21 mouse cellular contexts compared by ENCODE assay signal in the genomic region with DNA sequence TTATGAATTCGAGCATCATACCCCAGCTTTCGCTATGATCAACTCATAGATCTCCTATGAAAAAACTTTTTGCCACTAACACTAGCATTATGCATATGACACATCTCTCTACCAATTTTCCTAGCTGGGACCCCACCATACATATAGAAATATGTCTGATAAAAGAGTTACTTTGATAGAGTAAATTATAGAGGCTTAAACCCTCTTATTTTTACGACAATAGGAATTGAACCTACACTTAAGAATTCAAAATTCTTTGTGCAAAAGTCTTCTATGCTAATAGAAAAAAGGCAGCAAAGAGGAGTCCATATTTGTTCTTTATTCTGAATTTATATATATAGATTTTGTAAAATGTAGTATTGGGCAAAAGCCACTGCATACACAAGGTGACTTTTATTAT. TPM values are rescaled to one million over a fixed set of nuclear protein-coding genes. Genes with fewer than 3 reads are reported as not detected.
DNase-seq lines count a peak whose midpoint lies in the region; ATAC-seq and TF ChIP-seq lines count a peak whose summit lies in the region.
"Had no signal": no experiment of that assay in that cellular context is flagged by ENCODE, and none has a peak within 500 bp of the region (broad histone marks: within the 10 kb centered on the region; RNA-seq: fewer than 3 reads in every experiment).

No protein-coding gene starts in this region.

- no peak overlapping the region for H3K9ac ChIP-seq in intestine, postnatal 0 days (ENCODE audit: low read depth, low read length)
- no peak overlapping the region for H3K9ac ChIP-seq in liver, embryonic 11.5 days (ENCODE audit: low read depth, low read length)
- H3K9ac ChIP-seq: embryonic facial prominence, embryonic 12.5 days; forebrain, embryonic 13.5 days; forebrain, postnatal 0 days; hindbrain, embryonic 15.5 days had no signal

- no peak overlapping the region for H3K27ac ChIP-seq in intestine, postnatal 0 days (ENCODE audit: low read depth, low read length)
- no peak overlapping the region for H3K27ac ChIP-seq in liver, embryonic 11.5 days (ENCODE audit: low read depth, low read length)
- H3K27ac ChIP-seq: embryonic facial prominence, embryonic 12.5 days; forebrain, embryonic 13.5 days; hindbrain, embryonic 15.5 days had no signal

- TF ChIP-seq CTCF in intestine, postnatal 0 days (IDR thresholded peaks at IDR 0.05; ENCODE audit: low read depth) = no peak

- ATAC-seq in activated CD4-positive, CD25-positive, alpha-beta regulatory T cell, adult 4 months = peak; percentile 59
- ATAC-seq in granulocyte monocyte progenitor cell, adult 5-6 weeks (replicated peaks; ENCODE audit: poor library complexity, severe bottlenecking) = peak; percentile 81
- ATAC-seq in megakaryocyte progenitor cell, adult 5-6 weeks (replicated peaks; ENCODE audit: poor library complexity) = peak; percentile 71
- ATAC-seq in intestine, postnatal 0 days = no peak
- ATAC-seq in liver, embryonic 11.5 days (replicated peaks; ENCODE audit: low FRiP score) = no peak
- ATAC-seq: forebrain, embryonic 13.5 days; forebrain, postnatal 0 days; Patski had no signal

- H3K9me3 ChIP-seq in intestine, postnatal 0 days (ENCODE audit: control insufficient read depth) = no peaks in the 10 kb centered on the region
- H3K9me3 ChIP-seq in liver, embryonic 11.5 days (ENCODE audit: control insufficient read depth, low read length) = no peaks in the 10 kb centered on the region
- H3K9me3 ChIP-seq: embryonic facial prominence, embryonic 12.5 days; forebrain, embryonic 13.5 days; hindbrain, embryonic 15.5 days had no signal

- WGBS in intestine, postnatal 0 days = 82% methylated on average over 3 of the region's 3 CpGs
- WGBS in liver, embryonic 11.5 days = 77% methylated on average over 3 of the region's 3 CpGs

- no peaks in the 10 kb centered on the region for H3K4me1 ChIP-seq in intestine, postnatal 0 days (replicated peaks; ENCODE audit: control insufficient read depth, insufficient read depth, low read length)
- no peaks in the 10 kb centered on the region for H3K4me1 ChIP-seq in liver, embryonic 11.5 days (replicated peaks; ENCODE audit: control insufficient read depth, insufficient read depth, low read length)

- DNase-seq in heart, adult 8-10 months (ENCODE audit: low spot score) = no peak
- no peak for DNase-seq in liver, embryonic 11.5 days (ENCODE audit: low spot score)
- DNase-seq in liver = no peak
- DNase-seq: adrenal gland, adult 2 months; adrenal gland, postnatal 36 days; B cell, adult 2 months; cerebellum, adult 2 months; cerebellum, postnatal 10 days; forebrain, postnatal 0 days; gastrocnemius, postnatal 36 days; heart, adult 18-20 months; kidney, adult 2 months had no signal

- H3K36me3 ChIP-seq in intestine, postnatal 0 days (ENCODE audit: control insufficient read depth, insufficient read depth) = no peaks in the 10 kb centered on the region
- H3K36me3 ChIP-seq in liver, embryonic 11.5 days (ENCODE audit: control insufficient read depth, insufficient read depth, low read length) = no peaks in the 10 kb centered on the region
- H3K36me3 ChIP-seq: embryonic facial prominence, embryonic 12.5 days; hindbrain, embryonic 15.5 days had no signal

- H3K4me3 ChIP-seq in intestine, postnatal 0 days (ENCODE audit: low read depth, low read length) = no peak overlapping the region
- H3K4me3 ChIP-seq in liver, embryonic 11.5 days (ENCODE audit: low read depth, low read length) = no peak overlapping the region
- H3K4me3 ChIP-seq: embryonic facial prominence, embryonic 12.5 days; forebrain, embryonic 13.5 days; hindbrain, embryonic 15.5 days had no signal

- H3K27me3 ChIP-seq in intestine, postnatal 0 days (replicated peaks; ENCODE audit: control insufficient read depth, insufficient read depth, low read length) = peaks cover 6% of the 10 kb centered on the region; the same call in 1 of the 2 replicates
- no peaks in the 10 kb centered on the region for H3K27me3 ChIP-seq in liver, embryonic 11.5 days (replicated peaks; ENCODE audit: control insufficient read depth, insufficient read depth, low read length)
- H3K27me3 ChIP-seq: embryonic facial prominence, embryonic 12.5 days; forebrain, embryonic 13.5 days; hindbrain, embryonic 15.5 days had no signal

- H3K4me2 ChIP-seq in intestine, postnatal 0 days (replicated peaks; ENCODE audit: low read depth) = no peak overlapping the region
- no peak overlapping the region for H3K4me2 ChIP-seq in liver, embryonic 11.5 days
- H3K4me2 ChIP-seq: embryonic facial prominence, embryonic 12.5 days; forebrain, embryonic 13.5 days; heart, embryonic 11.5 days; hindbrain, embryonic 15.5 days had no signal

RNA-seq across cellular contexts. Expression of gene Fbxo33, which starts 43.3 kb away (rescaled TPM):
- 10 to 100 TPM; 11.2 to 18.4 TPM for polyA plus RNA-seq in activated CD4-positive, CD25-positive, alpha-beta regulatory T cell, adult 4 months (2017; shearing (Covaris generic))
- 23.9 and 28.1 TPM in 2 replicates for total RNA-seq in granulocyte monocyte progenitor cell, adult 5-6 weeks (2014; fragmentation: Nextera tagmentation)
- 44.7 and 49.9 TPM in 2 replicates for total RNA-seq in granulocyte monocyte progenitor cell, adult 5-6 weeks (2017)
- total RNA-seq in megakaryocyte progenitor cell, adult 5-6 weeks (2015) = 40.7 and 63.0 TPM in 2 replicates
- total RNA-seq in megakaryocyte progenitor cell, adult 5-6 weeks (2017) = 33.6 and 36.0 TPM in 2 replicates
- polyA plus RNA-seq in intestine, postnatal 0 days (2015; fragmentation: Nextera tagmentation; extraction: Ambion mirVana) = 9.5 and 10.1 TPM in 2 replicates
- total RNA-seq in heart, adult 8-10 months (2022) = 1 to 10 TPM; 5.0 to 9.9 (median 7.9) TPM
- polyA plus RNA-seq in liver, embryonic 11.5 days (2014; fragmentation: Nextera tagmentation; extraction: Ambion mirVana) = 13.3 and 15.1 TPM in 2 replicates

Comparison
In these comparisons a context has a peak if more than half of its experiments do, and no peak if none do; other contexts are left out.
1. ATAC-seq: peak in activated CD4-positive, CD25-positive, alpha-beta regulatory T cell, adult 4 months (single experiment), granulocyte monocyte progenitor cell, adult 5-6 weeks (single experiment) and megakaryocyte progenitor cell, adult 5-6 weeks (single experiment); none in intestine, postnatal 0 days (single experiment) and liver, embryonic 11.5 days (single experiment).